Mouse (Mus musculus) erythroblast, embryonic 14.5 days (primary cell): ENCODE results near the gene Magoh. TPM values are rescaled to one million over a fixed set of nuclear protein-coding genes. Genes with fewer than 3 reads are reported as not detected.

Source experiments
- H3K27me3 ChIP-seq: 2 replicates; pipeline ENCODE4 v1.6.1; 2012; ENCODE audit warnings: inconsistent platforms; ENCODE audit not compliant: control insufficient read depth
- H3K36me3 ChIP-seq: 2 replicates; pipeline ENCODE4 v1.6.1; 2012; ENCODE audit warnings: mild to moderate bottlenecking, inconsistent platforms; ENCODE audit not compliant: control insufficient read depth
- H3K4me1 ChIP-seq: 2 replicates; pipeline ENCODE4 v1.6.1; 2012; ENCODE audit warnings: inconsistent platforms; ENCODE audit not compliant: control insufficient read depth
- H3K4me3 ChIP-seq: replicated peaks from 2 replicates; pipeline ENCODE3; 2012; ENCODE audit warnings: moderate library complexity, mild to moderate bottlenecking, inconsistent platforms
- H3K9me3 ChIP-seq: 2 replicates; pipeline ENCODE4 v1.6.1; 2012; ENCODE audit warnings: low read length, inconsistent platforms, mixed read lengths; ENCODE audit not compliant: control insufficient read depth
- GATA1 ChIP-seq: IDR thresholded peaks from 2 replicates; pipeline ENCODE4 v1.6.1; 2012; ENCODE audit warnings: low read length, inconsistent platforms, mixed read lengths
- TAL1 ChIP-seq: IDR thresholded peaks from 3 replicates; pipeline ENCODE4 v1.6.1; 2012; ENCODE audit warnings: low read length, inconsistent platforms, mixed read lengths
- polyA plus RNA-seq: library from polyadenylated mRNA; stranded (reverse); fragments of >175 nt; gene quantifications from 2 replicates; pipeline ENCODE4 v1.2.3, GENCODE M21; 2012

The Magoh gene
- polyA plus RNA-seq: 0.84 and 0.89 TPM in 2 replicates

- Histone ChIP-seq H3K4me1 (peaks cover 28% of the 10 kb centered on the region), H3K4me3 (peak within 1 kb of the TSS; percentile 79), H3K9me3 (no peaks in the 10 kb centered on the region), H3K36me3 (peaks cover 37% of the 10 kb centered on the region), H3K27me3 (no peaks in the 10 kb centered on the region)
- TF ChIP-seq GATA1 (no peak), TAL1 (no peak)
Observed at GRCm38 (mm10) chr4:107879254-107880050, at the start of gene Magoh. Gene Magoh (plus strand): TSS chr4:107879755.

- Histone ChIP-seq H3K36me3 (peaks cover 15% of the 10 kb centered on the region), H3K27me3 (no peaks in the 10 kb centered on the region), H3K4me1 (peaks cover 4% of the 10 kb centered on the region; the same call in 1 of the 2 replicates), H3K4me3 (no peak overlapping the region), H3K9me3 (no peaks in the 10 kb centered on the region)
- no peak for TF ChIP-seq TAL1
- TF ChIP-seq GATA1: no peak
Observed at GRCm38 (mm10) chr4:107830189-107830588, 49.4 kb upstream of the Magoh start.

DNA sequence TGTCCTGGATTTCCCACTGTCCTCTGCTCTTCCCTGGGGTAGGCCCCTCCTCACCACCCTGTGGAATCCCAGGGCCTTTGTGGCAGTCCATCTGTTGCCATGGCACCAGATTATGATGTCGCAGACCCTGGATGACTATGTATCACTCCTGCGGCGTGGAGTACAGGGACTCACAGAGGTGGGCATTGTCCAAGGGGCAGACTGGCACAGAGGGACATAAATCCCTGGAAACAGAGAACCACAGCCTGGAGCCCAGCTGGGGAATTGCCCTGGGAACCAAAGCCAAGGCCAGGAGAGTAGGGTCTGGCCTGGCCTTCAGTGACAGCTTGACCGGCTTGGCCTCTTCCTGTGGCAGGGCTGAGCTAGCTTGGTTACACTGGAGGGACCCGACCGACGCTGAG lies 48.7 kb upstream of the Magoh start:
- Histone ChIP-seq H3K27me3 (no peaks in the 10 kb centered on the region), H3K9me3 (no peaks in the 10 kb centered on the region), H3K4me1 (peaks cover 4% of the 10 kb centered on the region; the same call in 1 of the 2 replicates), H3K4me3 (no peak overlapping the region), H3K36me3 (peaks cover 22% of the 10 kb centered on the region)
- TF ChIP-seq GATA1: no peak
- TF ChIP-seq TAL1: no peak

GRCm38 (mm10) chr4:107831678-107832077 lies 47.9 kb upstream of the Magoh start:
- TF ChIP-seq GATA1: no peak
- no peak for TF ChIP-seq TAL1
- H3K9me3 ChIP-seq: no peaks in the 10 kb centered on the region
- no peak overlapping the region for H3K4me3 ChIP-seq
- H3K27me3 ChIP-seq: no peaks in the 10 kb centered on the region
- peaks cover 30% of the 10 kb centered on the region for H3K36me3 ChIP-seq
- H3K4me1 ChIP-seq: peaks cover 4% of the 10 kb centered on the region; the same call in 1 of the 2 replicates

GRCm38 (mm10) chr4:107833525-107833924 lies 46.0 kb upstream of the Magoh start:
- H3K4me3 ChIP-seq: no peak overlapping the region
- H3K4me1 ChIP-seq: peaks cover 4% of the 10 kb centered on the region; the same call in 1 of the 2 replicates
- peaks cover 34% of the 10 kb centered on the region for H3K36me3 ChIP-seq
- no peaks in the 10 kb centered on the region for H3K9me3 ChIP-seq
- TF ChIP-seq TAL1 (no peak), GATA1 (no peak)
- no peaks in the 10 kb centered on the region for H3K27me3 ChIP-seq

- H3K27me3 ChIP-seq: no peaks in the 10 kb centered on the region
- peaks cover 34% of the 10 kb centered on the region for H3K36me3 ChIP-seq
- TF ChIP-seq GATA1: no peak
- TF ChIP-seq TAL1: no peak
- no peaks in the 10 kb centered on the region for H3K9me3 ChIP-seq
- H3K4me1 ChIP-seq: no peaks in the 10 kb centered on the region
- no peak overlapping the region for H3K4me3 ChIP-seq
Observed at GRCm38 (mm10) chr4:107834643-107835314, 44.8 kb upstream of the Magoh start.

GRCm38 (mm10) chr4:107835508-107835909 lies 44.0 kb upstream of the Magoh start:
- Histone ChIP-seq H3K4me1 (no peaks in the 10 kb centered on the region), H3K27me3 (no peaks in the 10 kb centered on the region), H3K4me3 (no peak overlapping the region), H3K9me3 (no peaks in the 10 kb centered on the region), H3K36me3 (peaks cover 38% of the 10 kb centered on the region)
- no peak for TF ChIP-seq GATA1
- no peak for TF ChIP-seq TAL1

DNA sequence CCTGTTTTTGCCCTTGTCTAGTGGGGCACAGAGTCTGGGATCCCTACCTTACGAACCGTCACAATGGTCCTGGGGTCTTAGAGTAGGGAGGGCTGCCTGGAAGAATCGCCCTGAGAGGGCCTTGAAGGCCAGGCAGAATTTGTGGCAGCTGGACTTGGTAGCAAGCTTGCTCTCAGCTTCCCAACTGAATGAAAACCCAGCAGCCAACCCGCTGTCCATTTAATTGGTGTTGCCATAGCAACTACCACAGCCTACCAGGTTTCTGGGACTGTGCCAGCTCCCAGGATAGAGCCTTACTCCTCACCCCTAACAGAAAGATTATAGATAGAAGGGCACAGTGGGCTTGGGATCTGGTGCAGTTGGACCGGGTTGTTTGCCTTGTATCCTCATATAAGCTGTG lies 42.8 kb upstream of the Magoh start:
- peaks cover 38% of the 10 kb centered on the region for H3K36me3 ChIP-seq
- TF ChIP-seq GATA1 (no peak), TAL1 (no peak)
- no peaks in the 10 kb centered on the region for H3K9me3 ChIP-seq
- H3K27me3 ChIP-seq: no peaks in the 10 kb centered on the region
- no peak overlapping the region for H3K4me3 ChIP-seq
- H3K4me1 ChIP-seq: peaks cover 2% of the 10 kb centered on the region; the same call in 1 of the 2 replicates

GRCm38 (mm10) chr4:107837910-107838309 lies 41.6 kb upstream of the Magoh start:
- TF ChIP-seq TAL1: no peak
- TF ChIP-seq GATA1: no peak
- Histone ChIP-seq H3K9me3 (no peaks in the 10 kb centered on the region), H3K4me3 (no peak overlapping the region), H3K27me3 (no peaks in the 10 kb centered on the region), H3K4me1 (peaks cover 13% of the 10 kb centered on the region), H3K36me3 (peaks cover 41% of the 10 kb centered on the region)
